Mouse (Mus musculus) lung, embryonic 16.5 days (tissue): ENCODE data around the gene Nrbp1. TPM values are rescaled to one million over a fixed set of nuclear protein-coding genes. Genes with fewer than 3 reads are reported as not detected.
A peak's percentile ranks its signal among the peaks of the same experiment; 100 is the strongest.

ENCODE experiments used
- ATAC-seq: fragments of 200-750 bp; cut with Nextera tagmentation; 2 replicates; pipeline ENCODE4 v1.8.0; 2017; ENCODE audit warnings: low read depth, mild to moderate bottlenecking, moderate library complexity
- H3K27ac ChIP-seq: fragments of 300-500 bp; sonication (generic); 2 replicates; pipeline ENCODE4 v1.5.1; 2014; ENCODE audit warnings: mild to moderate bottlenecking, control low read depth, low read length
- H3K27me3 ChIP-seq: fragments of 300-500 bp; sonication (generic); 2 replicates; pipeline ENCODE4 v1.6.1; 2014; ENCODE audit warnings: low read depth, low read length, mixed read lengths; ENCODE audit not compliant: control insufficient read depth, insufficient read depth
- H3K36me3 ChIP-seq: fragments of 300-500 bp; sonication (generic); 2 replicates; pipeline ENCODE4 v1.6.1; 2014; ENCODE audit warnings: low read length; ENCODE audit not compliant: control insufficient read depth, insufficient read depth
- H3K4me1 ChIP-seq: fragments of 300-500 bp; sonication (generic); replicated peaks from 2 replicates; pipeline ENCODE4 v1.6.1; 2014; ENCODE audit warnings: low read length, mixed read lengths; ENCODE audit not compliant: control insufficient read depth, insufficient read depth
- H3K4me2 ChIP-seq: fragments of 300-500 bp; sonication (generic); 2 replicates; pipeline ENCODE4 v1.6.1; 2014; ENCODE audit warnings: low read depth, low read length, control low read depth
- H3K4me3 ChIP-seq: fragments of 300-500 bp; sonication (generic); 2 replicates; pipeline ENCODE4 v1.5.1; 2014; ENCODE audit warnings: mild to moderate bottlenecking, low read length, control low read depth
- H3K9ac ChIP-seq: fragments of 300-500 bp; sonication (generic); 2 replicates; pipeline ENCODE4 v1.6.1; 2014; ENCODE audit warnings: low read length, control low read depth
- H3K9me3 ChIP-seq: fragments of 300-500 bp; sonication (generic); 2 replicates; pipeline ENCODE4 v1.6.1; 2016; ENCODE audit warnings: low read length; ENCODE audit not compliant: control insufficient read depth
- WGBS: fragments of 180-500 bp; shearing (Covaris S2); extraction: QIAGEN DNeasy Blood & Tissue Kit; methylation state at CpG from one replicate; pipeline ENCODE4 v1.1.7; 2014; 5-methylcytosine and 5-hydroxymethylcytosine counted together
- polyA plus RNA-seq: library from polyadenylated mRNA; unstranded; fragments of >200 nt; fragmentation: Nextera tagmentation; extraction: Ambion mirVana; gene quantifications from 2 replicates; pipeline ENCODE4 v1.2.1, GENCODE M21; 2015

Nrbp1 gene
- polyA plus RNA-seq, 1 experiment from 2014 or later = 162 TPM

- H3K36me3 ChIP-seq = peaks cover 60% of the 10 kb centered on the region
- no peaks in the 10 kb centered on the region for H3K27me3 ChIP-seq
- no peak overlapping the region for H3K27ac ChIP-seq
- ATAC-seq = no peak
- no peak overlapping the region for H3K4me2 ChIP-seq
- H3K9me3 ChIP-seq = peaks cover 4% of the 10 kb centered on the region
- no peak overlapping the region for H3K4me3 ChIP-seq
- 92% methylated on average over 12 of the region's 12 CpGs for WGBS
- peaks cover 16% of the 10 kb centered on the region for H3K4me1 ChIP-seq
- no peak overlapping the region for H3K9ac ChIP-seq
These were observed 43.6 kb upstream of the Nrbp1 start for GRCm38 (mm10) chr5:31197072-31197471.

- no peaks in the 10 kb centered on the region for H3K27me3 ChIP-seq
- H3K27ac ChIP-seq = no peak overlapping the region
- no peak overlapping the region for H3K4me3 ChIP-seq
- H3K9ac ChIP-seq = no peak overlapping the region
- peaks cover 4% of the 10 kb centered on the region for H3K9me3 ChIP-seq
- H3K36me3 ChIP-seq = peaks cover 64% of the 10 kb centered on the region
- no peak overlapping the region for H3K4me2 ChIP-seq
- 82% methylated on average over 9 of the region's 9 CpGs for WGBS
- peaks cover 20% of the 10 kb centered on the region for H3K4me1 ChIP-seq
- ATAC-seq = no peak
These were observed 42.5 kb upstream of the Nrbp1 start for GRCm38 (mm10) chr5:31198170-31198569.

GRCm38 (mm10) chr5:31198616-31199320 lies 41.9 kb upstream of the Nrbp1 start:
- H3K9me3 ChIP-seq = peaks cover 4% of the 10 kb centered on the region
- no peak for ATAC-seq
- H3K27ac ChIP-seq = no peak overlapping the region
- H3K4me3 ChIP-seq = no peak overlapping the region
- peaks cover 20% of the 10 kb centered on the region for H3K4me1 ChIP-seq
- WGBS = 81% methylated on average over 5 of the region's 5 CpGs
- H3K4me2 ChIP-seq = no peak overlapping the region
- no peak overlapping the region for H3K9ac ChIP-seq
- H3K36me3 ChIP-seq = peaks cover 67% of the 10 kb centered on the region
- H3K27me3 ChIP-seq = no peaks in the 10 kb centered on the region

- Histone ChIP-seq H3K27ac (no peak overlapping the region), H3K4me2 (no peak overlapping the region), H3K36me3 (peaks cover 69% of the 10 kb centered on the region), H3K4me1 (peaks cover 15% of the 10 kb centered on the region), H3K9me3 (peaks cover 4% of the 10 kb centered on the region), H3K27me3 (no peaks in the 10 kb centered on the region), H3K4me3 (no peak overlapping the region), H3K9ac (no peak overlapping the region)
- no peak for ATAC-seq
- WGBS = 90% methylated on average over 19 of the region's 19 CpGs
These were observed 41.3 kb upstream of the Nrbp1 start for GRCm38 (mm10) chr5:31199321-31199892.

GRCm38 (mm10) chr5:31199893-31200292 lies 40.8 kb upstream of the Nrbp1 start:
- Histone ChIP-seq H3K36me3 (peaks cover 68% of the 10 kb centered on the region), H3K4me2 (no peak overlapping the region), H3K9ac (no peak overlapping the region), H3K27me3 (no peaks in the 10 kb centered on the region), H3K4me1 (peaks cover 11% of the 10 kb centered on the region), H3K9me3 (peaks cover 4% of the 10 kb centered on the region), H3K4me3 (no peak overlapping the region), H3K27ac (no peak overlapping the region)
- no peak for ATAC-seq
- WGBS = 77% methylated on average over 9 of the region's 9 CpGs

GRCm38 (mm10) chr5:31200327-31200768 lies 40.3 kb upstream of the Nrbp1 start:
- Histone ChIP-seq H3K9me3 (peaks cover 4% of the 10 kb centered on the region), H3K4me3 (peak overlapping the region; percentile 80; the same call in 1 of the 2 replicates), H3K27me3 (no peaks in the 10 kb centered on the region), H3K9ac (no peak overlapping the region), H3K27ac (no peak overlapping the region), H3K36me3 (peaks cover 66% of the 10 kb centered on the region), H3K4me2 (peak overlapping the region; percentile 62), H3K4me1 (peaks cover 11% of the 10 kb centered on the region)
- ATAC-seq = no peak
- WGBS = 88% methylated on average over 27 of the region's 27 CpGs

GRCm38 (mm10) chr5:31201042-31201741 lies 39.5 kb upstream of the Nrbp1 start:
- Histone ChIP-seq H3K9ac (peak overlapping the region; percentile 91), H3K4me3 (peak overlapping the region; percentile 80), H3K27ac (peak overlapping the region; percentile 65), H3K9me3 (peaks cover 4% of the 10 kb centered on the region), H3K4me1 (peaks cover 11% of the 10 kb centered on the region), H3K4me2 (peak overlapping the region; percentile 62), H3K36me3 (peaks cover 63% of the 10 kb centered on the region), H3K27me3 (no peaks in the 10 kb centered on the region)
- WGBS = 10% methylated on average over 13 of the region's 13 CpGs
- ATAC-seq = no peak

GRCm38 (mm10) chr5:31201742-31202590 lies 38.7 kb upstream of the Nrbp1 start, which contains the start of gene Zfp513:
Zfp513 (minus strand) TSS chr5:31202303.
- Histone ChIP-seq H3K4me1 (peaks cover 11% of the 10 kb centered on the region), H3K9me3 (peaks cover 4% of the 10 kb centered on the region), H3K4me3 (peak within 1 kb of the TSS; percentile 80), H3K27ac (peak within 1 kb of the TSS; percentile 83), H3K9ac (peak within 1 kb of the TSS; percentile 91), H3K27me3 (no peaks in the 10 kb centered on the region), H3K36me3 (peaks cover 59% of the 10 kb centered on the region), H3K4me2 (peak within 1 kb of the TSS; percentile 81)
- under 1% methylated on average over 52 of the region's 53 CpGs for WGBS
- ATAC-seq = peak; percentile 98
